Mouse (Mus musculus): ENCODE results near the gene Igfbp7.

Gene Igfbp7

DNA sequence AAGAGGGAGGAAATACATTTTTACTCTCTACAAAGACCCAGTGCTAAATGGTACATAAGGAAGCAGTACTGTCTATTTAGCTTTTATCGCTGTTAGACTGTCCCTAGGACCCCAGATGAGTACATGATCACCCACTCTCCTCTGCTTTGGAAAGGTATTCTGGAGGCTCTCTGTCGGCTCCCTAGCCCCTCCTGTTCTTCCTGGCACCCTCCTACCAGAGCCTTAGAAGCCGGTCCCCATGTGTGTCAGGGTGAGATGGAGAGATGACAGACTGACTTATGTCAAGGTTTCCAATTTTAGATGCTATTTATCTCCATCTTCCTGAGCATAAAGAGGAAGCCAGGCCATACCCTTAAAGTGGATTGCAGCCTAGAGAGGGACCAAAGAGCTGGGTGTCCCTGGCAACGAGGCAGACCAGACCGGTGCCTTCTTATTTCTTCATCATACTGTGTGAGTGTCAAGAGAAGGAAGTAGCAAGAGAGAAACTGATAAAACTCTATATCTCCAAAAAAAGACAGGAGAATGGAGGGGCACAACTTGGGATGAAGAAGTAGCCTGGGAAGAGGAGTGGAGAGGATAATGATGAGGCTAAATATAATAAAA, 2.3 kb downstream of the Igfbp7 start:
- no peak for DNase-seq (ENCODE audit: low read depth, low spot score)

DNA sequence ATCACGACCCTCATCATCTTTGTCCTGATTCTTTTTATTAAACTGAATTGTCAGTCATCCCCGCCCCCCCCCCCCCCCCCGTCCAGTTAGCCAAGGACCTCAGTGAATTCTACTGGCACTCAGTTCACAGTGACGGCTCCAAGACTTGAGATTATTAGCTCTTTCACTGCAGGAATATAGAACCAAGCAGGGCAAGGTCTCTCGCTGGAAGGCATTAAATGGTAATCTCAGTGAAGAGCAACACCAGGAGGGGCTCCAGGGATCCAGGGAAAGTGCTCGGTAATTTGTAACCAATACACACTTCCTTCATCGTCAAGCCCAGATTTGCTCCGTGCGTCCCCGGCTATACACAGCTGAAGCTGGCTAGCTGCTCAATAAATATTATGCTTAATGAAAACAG, 2.9 kb downstream of the Igfbp7 start:
- DNase-seq (ENCODE audit: low read depth, low spot score): no peak

DNA sequence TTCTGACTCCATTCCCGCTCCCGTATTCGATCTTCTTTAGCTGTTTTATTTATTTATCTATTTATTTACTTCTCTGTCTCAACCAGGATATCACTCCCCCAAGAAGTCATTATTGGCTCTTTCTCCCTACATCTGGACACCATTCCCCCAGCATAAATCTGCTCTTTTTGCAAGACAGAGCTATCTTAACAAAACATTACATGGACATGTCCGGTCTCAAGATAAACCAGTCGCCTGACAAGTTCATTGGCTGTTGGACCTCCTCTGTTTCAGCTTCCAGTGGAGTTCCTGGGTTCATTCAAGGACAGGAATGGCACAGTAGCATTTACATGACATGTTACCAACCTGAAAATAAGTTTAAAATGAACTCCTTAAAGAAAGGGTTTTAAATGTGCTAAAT, 4.9 kb downstream of the Igfbp7 start:
- no peak for DNase-seq (ENCODE audit: low read depth, low spot score)

DNA sequence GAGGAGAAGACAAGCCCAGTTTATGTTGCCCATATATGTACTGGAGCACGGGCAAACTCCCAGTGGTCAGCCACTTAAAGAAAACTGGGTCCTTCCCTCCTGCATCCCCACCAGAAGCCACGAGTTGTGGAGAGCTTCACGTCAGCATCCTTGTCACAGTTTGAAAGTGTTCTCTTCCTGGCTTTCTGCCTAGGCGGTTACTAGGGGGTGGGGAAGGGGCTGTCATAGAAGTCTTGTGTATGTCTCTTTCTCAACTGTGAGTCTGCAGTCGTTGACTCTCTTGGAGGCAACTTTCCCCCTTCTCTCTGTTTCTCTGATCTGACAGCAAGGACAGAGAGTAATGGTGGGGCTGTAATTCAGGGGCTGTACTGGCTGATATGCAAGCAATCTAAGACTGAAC, 5.7 kb downstream of the Igfbp7 start:
- no peak for DNase-seq (ENCODE audit: low read depth, low spot score)

DNA sequence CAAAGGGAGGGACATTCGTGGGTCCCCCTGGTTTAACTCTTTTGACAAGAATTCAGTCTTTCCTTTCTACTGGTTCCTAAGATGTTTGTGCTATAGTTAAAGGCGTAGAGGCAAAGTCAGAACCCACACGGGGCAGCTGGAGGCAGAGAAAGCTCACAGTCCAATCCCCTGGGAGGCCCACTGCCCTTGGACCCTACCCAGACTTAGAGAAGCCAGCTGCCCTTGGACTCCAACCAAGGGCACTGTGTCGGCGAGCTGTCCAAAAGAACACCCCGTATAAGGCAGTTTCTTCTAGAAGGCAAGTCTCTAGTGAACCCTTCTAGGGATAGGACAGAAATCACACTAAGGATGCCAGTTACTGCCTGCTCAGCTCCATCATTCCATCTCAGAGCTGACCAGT, 7.0 kb downstream of the Igfbp7 start:
- no peak for DNase-seq (ENCODE audit: low read depth, low spot score)

DNA sequence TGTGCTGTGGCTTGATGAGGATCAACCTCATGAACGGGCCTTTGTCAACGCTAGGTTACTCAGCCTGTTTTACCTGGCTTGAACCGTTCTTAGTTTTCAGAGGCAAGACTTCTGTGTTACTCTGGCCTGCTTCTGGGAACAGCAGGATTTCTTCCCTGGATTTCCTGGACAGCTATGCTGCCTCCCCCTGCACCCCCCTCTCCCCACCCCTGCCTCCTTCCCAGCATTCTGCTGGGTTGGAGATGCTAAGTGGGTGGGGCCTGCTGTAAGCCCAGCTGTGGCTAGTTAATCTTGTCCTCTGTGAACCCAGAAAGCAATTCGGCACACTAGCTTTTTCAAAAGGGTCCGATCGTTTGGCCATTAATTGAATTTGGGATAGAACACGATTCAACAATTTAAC, 7.7 kb downstream of the Igfbp7 start:
- DNase-seq (ENCODE audit: low read depth, low spot score): no peak

DNA sequence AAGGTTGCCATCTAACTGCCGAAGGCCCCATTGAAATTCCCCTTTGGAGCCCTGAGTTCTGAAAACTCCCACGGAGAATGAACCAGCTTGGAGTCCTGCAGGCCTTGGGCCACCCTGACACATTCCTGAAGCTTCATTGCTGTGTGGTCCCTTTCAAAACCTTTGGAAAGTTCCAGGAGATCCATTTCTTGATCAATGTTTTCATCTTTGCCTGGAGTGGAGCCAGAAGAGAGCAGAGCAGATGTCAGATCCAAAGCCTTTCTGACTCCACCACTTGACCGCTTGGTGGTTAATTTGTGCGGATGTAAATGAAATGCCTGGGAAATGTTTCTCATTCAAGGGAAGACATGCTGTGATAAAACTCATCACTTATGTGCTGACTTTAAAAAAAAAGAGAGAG, 8.8 kb downstream of the Igfbp7 start:
- DNase-seq (ENCODE audit: low read depth, low spot score): no peak

DNA sequence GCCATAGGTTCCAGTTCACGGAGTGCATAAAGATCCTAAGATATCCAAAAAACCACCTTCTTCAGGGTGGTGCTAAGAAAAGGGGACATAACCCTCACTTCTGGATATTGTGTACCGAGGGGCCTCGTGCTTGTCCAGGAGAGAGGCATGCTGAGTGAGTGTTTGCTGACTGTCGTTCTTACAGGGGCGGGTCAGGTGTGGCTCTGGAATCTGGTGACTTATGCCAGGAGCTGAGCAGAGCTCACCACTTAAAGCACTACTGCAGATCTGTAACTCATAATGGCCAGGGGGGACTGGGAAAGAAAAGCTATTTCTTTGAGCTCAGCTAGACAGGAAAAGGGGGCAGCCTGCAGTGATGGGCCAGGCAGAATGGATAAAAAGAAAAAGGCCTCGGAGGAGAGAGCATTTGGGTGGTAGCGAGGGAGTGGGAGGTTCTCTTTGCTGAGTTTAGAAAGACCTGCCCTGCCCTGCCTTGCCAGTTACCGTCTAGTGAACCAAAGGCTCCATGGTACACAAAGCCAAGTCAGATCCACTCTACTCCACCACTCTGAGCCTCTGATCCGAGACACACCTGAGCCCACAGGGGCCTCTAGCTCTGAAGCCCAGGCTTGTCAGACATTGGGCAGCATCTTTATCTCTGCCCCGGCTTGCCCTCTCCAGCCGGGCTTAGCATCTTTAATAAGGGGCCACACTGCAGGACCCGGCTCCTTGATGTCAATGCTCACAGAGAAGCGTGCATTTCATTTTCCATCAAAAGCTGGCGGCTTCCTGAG, 9.4 kb downstream of the Igfbp7 start:
- DNase-seq (ENCODE audit: low read depth, low spot score): no peak

DNA sequence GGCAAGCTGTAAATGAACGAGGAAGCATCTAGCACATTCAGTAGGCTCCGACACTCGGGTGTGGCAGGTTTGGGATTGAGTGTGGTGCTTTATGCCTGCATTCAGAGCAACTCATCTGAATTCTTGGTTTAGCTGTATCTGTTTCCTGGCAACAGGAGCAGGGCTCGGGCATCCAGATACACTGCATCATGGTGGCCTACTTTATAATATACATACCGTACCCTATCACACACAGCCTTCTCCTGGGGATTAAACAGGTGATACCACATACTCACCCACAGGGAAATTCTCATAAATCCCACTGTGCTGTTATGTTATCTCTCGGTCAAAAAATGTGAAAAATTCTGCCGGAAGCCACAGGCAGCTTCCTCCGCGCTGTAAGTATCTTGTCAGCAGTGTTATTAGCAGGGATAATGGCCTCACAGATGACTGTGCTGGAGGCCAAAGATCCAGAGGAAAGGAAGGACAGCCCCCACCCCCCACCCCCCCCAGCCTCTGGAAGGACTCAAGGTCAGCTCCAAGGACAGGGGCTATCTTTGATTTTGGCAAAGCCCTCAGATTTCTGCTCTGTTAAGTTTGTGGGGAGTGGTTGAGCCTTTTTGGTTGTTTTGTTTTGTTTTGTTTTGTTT, 13.7 kb downstream of the Igfbp7 start:
- DNase-seq (ENCODE audit: low read depth, low spot score): no peak

DNA sequence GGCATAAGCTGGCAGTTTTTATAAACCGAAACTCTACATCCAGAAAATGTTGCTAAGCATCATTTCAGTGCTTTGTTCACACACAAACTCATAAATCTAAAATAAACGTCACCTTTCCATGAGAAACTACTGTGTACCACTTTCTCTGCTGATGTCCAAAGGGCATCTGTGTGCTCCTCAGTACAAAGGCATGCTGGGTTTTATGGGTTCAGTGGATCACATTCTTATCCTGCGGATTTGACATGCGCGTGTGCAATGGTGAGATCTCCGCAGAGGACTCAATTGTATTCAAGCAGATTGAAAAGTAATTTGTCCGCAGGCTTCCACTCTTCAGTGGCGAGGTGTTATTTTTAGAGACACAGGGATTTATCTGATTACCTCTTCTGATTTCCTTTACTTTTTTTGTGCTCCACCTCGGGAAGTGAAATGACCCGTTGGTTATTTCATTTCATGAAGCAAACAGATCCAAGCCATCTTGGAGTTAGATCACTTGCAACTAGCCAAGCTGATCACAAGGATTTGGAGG, 14.7 kb downstream of the Igfbp7 start:
- DNase-seq (ENCODE audit: low read depth, low spot score): no peak

DNA sequence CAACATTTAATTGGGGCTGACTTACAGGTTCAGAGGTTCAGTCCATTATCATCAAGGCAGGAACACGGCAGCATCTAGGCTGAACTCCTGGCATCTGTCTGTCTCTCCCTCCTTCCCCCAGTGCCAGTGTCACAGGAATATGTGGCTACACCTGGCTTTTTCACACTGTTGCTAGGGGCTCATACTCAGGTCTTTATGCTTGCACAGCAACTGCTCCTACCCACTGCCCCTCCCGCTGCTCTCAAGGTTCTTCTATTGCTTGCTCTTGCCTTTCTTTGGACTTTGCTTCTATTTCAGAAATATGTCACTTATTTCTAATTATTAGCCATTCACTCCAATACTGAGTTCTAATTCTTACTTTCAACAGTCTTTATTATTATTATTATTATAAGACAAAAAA, 17.6 kb downstream of the Igfbp7 start:
- no peak for DNase-seq (ENCODE audit: low read depth, low spot score)

DNA sequence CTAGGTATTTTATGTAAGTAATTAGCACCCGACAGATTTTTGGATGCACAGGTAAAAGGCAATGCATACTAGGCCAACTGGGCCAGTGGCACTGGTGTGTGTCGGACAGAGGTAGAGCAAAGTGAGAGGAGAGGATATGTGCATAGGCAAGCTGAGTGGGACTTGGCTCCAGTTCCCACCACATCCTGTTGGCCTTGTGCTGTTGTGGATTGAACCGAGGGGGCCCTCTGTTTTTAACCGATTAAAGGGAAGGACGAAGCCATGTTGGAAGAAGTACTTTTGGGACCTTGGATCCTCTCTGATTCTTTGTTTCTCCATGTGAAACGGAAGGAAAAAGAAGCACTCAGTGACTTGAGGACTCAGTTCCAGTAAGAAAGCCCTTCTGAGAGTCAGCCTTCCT, 19.5 kb downstream of the Igfbp7 start:
- DNase-seq (ENCODE audit: low read depth, low spot score): no peak

DNA sequence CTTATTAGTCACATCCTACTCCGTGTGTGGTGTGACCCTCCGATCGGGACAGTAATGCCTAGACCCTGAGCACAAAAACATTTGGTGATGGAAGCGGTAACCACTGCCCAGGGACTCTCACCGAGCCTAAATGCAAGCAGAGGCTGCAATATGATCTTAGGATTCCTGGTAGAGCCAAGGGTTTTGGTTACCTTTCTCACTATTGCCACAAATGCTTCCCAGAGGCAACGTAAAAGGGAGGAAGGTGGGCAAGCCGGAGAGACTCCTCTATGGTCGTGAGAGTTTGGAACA, 20.5 kb downstream of the Igfbp7 start:
- no peak for DNase-seq (ENCODE audit: low read depth, low spot score)

DNA sequence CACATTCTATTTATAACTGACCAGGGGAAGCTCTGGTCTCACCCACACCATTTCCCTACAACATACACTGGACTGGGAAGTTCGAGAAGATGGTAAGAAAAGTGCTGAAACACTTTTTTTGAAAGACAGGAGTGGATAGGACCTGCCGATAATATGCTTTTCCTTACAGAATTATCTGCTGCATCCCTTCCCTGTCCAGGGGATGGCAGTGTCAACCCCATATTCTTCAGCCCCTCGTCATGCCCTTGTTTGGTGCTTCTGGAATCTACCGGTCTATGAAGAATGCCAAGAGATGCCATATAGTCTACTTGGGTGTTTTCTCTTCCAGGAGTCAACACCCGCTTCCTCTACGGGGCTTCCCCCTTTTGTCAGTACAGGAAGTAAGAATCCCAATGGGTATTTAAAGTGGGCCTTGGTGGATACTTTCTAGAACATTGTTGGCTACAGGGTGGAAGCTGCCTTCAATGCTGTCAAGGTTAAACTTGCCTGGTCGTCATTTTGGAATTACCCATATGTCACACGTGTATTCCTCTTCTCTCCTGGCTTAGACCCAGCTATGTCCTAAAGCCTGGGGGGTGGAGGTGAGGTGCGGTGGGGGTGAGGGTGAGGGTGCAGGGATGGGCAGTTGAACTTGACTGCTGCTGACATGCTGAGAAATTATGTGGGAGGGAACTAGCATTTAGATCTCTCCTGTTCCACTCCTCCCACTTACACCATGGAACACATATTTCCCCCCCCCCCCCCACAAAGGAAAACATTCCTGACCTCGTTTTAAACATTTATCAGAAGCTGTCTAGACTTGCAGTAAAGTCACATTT, 21.0 kb downstream of the Igfbp7 start:
- no peak for DNase-seq (ENCODE audit: low read depth, low spot score)

DNA sequence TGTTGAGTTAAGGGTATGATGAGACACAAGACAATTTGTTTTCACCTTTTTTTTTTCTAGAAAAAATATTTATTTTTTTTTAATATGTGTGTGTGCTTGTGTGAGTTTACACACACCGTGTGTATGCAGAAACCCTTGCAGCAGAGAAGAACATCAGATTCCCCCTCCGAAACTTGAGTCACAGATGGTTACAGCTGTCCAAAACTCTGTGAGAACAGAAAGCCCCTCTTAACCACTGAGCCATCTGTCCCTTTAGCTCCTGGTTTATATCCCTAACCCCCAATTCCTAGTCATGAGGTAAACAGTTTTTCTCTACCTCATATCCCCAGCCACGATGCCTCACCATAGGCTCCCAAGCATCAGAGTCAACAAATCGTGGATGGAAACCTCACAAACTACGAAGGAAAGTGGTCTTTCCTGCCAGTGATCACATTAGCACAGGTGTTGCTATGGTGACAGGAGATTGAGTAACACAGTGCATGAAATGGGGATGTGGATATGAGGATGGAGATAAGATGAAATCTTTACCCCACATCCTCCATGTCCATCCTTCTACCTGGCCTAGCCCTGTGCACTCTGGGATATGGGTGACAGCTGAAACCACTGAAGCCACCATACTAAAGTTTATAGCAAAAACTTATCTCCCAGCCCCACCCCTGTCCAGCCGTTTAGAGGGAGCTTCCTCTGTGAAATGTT, 21.8 kb downstream of the Igfbp7 start:
- no peak for DNase-seq (ENCODE audit: low read depth, low spot score)

DNA sequence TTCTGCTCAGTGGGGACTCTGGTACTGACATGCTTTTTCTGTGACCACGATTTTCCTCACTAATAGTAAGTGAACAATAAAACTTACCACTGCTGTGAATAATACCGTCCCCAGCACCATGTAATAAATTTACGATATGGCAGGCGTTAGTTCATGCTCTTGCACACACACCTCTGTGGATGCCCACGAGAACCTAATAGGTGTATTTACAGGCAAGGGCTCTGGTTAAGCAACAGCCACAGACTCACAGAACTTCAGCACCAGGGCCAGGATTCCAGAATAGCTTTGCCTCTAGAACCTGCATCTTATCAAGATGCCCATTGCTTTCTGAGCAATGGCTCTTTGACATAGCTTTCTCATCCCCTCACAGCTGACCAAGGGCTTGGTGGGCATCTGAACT, 22.6 kb downstream of the Igfbp7 start:
- DNase-seq (ENCODE audit: low read depth, low spot score): no peak

DNA sequence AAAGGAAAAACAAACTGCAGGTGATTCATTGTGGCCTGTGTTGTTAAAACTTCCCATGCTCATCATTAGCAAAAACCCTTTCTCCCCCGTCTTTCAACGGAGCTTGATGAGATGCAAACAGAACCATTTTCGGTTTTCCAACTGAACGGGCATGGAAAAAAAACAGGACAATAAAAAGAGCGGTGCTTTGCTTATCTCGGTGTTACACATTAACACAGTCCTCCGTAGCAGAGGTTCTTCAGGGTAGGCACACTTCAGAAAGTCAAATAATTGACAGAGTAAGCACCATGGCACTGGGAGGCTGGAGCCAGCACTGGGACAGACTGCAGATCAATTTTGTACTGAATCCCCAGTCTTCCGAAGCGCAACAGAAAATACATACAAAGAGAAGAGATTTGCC, 23.1 kb downstream of the Igfbp7 start:
- no peak for DNase-seq (ENCODE audit: low read depth, low spot score)

DNA sequence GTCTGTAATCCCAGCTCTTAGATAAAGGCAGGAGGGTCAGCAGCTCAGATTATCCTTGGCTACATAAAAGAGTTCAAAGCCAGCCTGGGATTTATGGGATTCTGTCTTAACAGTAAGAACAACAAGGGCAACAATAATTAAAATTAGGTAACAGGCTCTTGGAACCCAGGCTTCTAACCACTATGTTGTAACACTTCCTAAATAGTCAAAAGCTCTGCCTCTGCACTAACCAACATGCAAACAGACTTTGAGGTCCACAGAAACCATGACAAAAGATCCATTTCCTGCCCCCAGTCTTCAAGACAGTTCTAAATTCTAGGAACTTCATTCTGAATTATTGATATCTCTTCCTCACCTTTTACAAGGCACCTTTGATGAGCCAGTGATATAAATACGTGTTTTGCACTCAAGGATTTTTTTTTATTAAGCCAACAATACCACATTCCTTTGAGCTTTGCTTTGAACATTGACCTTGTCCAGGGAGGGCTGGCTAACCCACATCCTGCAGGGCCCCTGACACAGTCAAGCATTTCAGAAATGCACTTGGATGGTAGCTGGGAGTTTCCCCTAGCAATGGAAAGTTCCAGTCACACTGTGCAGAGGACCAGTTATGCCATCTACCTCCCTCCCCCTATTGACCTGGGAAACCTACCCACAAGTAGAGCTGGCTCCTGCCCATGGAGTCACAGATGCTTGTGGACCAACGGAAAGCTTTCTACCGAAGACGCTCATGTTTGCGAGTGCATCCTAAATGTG, 23.9 kb downstream of the Igfbp7 start:
- DNase-seq (ENCODE audit: low read depth, low spot score): no peak

DNA sequence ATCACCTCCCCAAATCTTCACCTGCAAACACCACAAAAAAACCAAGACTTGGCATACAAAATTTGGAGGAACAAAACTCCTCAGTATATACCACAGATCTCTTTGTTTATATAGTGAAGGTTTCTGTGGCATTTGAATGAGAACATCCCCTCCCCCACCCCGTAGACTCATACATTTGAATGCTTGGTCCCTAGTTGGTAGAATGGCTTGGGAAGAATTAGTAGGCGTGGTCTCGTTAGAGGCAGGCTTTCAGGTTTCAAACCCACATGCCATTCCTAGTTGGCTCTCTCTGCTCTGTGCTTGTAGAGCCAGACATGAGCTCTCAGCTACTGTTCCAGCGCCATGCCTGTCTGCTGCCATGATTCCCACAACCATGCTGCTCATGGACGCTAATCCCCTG, 26.2 kb downstream of the Igfbp7 start:
- DNase-seq (ENCODE audit: low read depth, low spot score): no peak

DNA sequence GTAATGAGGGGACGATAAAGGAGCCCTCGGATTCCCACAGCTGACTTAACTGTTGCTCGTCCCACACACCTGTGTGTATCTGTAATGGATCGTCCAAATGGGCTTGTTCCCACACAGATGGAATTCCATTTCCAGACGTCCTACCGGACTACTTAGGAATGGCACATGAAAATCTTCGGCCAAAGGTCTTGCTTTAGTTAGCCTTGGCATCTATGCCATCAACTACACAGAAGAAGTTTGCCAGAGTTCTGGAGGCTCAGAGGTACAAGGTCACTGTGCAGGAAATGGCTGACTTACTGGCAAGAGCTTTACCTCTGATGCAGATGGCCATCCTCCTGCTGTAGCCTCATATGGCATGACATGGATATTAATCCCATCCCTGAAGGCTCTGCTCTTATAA, 26.6 kb downstream of the Igfbp7 start:
- no peak for DNase-seq (ENCODE audit: low read depth, low spot score)

DNA sequence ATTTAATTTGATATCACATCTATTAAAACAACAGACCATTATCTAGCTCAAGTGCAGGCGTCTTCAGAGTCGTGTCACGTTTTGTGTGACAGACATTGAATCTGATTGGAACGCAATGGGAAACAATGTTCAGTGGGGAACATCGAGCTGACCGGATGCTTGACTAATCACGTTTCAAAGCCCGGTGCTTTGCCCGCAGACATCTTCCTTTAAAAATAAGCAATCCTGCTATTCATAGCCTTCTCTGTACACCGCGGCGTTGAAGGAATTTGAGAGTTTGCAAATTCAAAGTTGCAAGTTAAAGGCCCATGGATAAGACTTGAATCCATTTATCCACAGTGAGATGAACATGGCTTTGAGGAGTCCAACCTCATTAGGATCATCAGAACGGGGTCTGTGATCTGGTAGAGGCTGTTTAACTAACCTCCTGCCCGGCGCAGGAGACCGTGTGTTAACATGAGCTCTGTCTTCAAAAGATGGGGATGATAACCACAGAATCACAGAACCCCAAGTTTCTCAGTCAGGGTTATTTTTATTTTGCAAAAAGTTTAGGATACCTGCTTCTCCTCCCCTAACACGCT, 27.4 kb downstream of the Igfbp7 start:
- DNase-seq (ENCODE audit: low read depth, low spot score): no peak
